Mouse (Mus musculus): Measurements from ENCODE around the gene Dse. TPM values are rescaled to one million over a fixed set of nuclear protein-coding genes. Genes with fewer than 3 reads are reported as not detected.

Gene Dse
- polyA plus RNA-seq, 1 experiment from 2014 or later, result 28.2 TPM

- Histone ChIP-seq H3K4me1 (ENCODE audit: control insufficient read depth, insufficient read depth, low read length) (no peaks in the 10 kb centered on the region), H3K4me3 (ENCODE audit: low read depth, low read length) (no peak overlapping the region), H3K27me3 (ENCODE audit: control insufficient read depth, insufficient read depth, low read length) (no peaks in the 10 kb centered on the region), H3K27ac (ENCODE audit: low read depth, low read length) (no peak overlapping the region), H3K36me3 (ENCODE audit: control insufficient read depth, insufficient read depth, low read length) (no peaks in the 10 kb centered on the region), H3K9me3 (ENCODE audit: control insufficient read depth, low read length) (no peaks in the 10 kb centered on the region), H3K9ac (ENCODE audit: low read length) (no peak overlapping the region), H3K4me2 (ENCODE audit: low read depth) (no peak overlapping the region)
- no peak for ATAC-seq (ENCODE audit: insufficient read depth, low FRiP score, low TSS enrichment)
- no peak for DNase-seq (ENCODE audit: low spot score)
- 15% methylated on average over 6 of the region's 6 CpGs for WGBS
Observed at GRCm38 (mm10) chr10:34136432-34136831, 71.1 kb downstream of the Dse start.

GRCm38 (mm10) chr10:34131356-34131755, 76.2 kb downstream of the Dse start:
- no peak for ATAC-seq (ENCODE audit: insufficient read depth, low FRiP score, low TSS enrichment)
- H3K9me3 ChIP-seq (ENCODE audit: control insufficient read depth, low read length), result no peaks in the 10 kb centered on the region
- H3K4me2 ChIP-seq (ENCODE audit: low read depth), result no peak overlapping the region
- H3K27me3 ChIP-seq (ENCODE audit: control insufficient read depth, insufficient read depth, low read length), result no peaks in the 10 kb centered on the region
- H3K4me1 ChIP-seq (ENCODE audit: control insufficient read depth, insufficient read depth, low read length), result 0 out of 2 replicates have a peak, but pooled peaks cover 3% of the 10 kb centered on the region
- no peak for DNase-seq (ENCODE audit: low spot score)
- H3K27ac ChIP-seq (ENCODE audit: low read depth, low read length), result no peak overlapping the region
- H3K36me3 ChIP-seq (ENCODE audit: control insufficient read depth, insufficient read depth, low read length), result no peaks in the 10 kb centered on the region
- no peak overlapping the region for H3K4me3 ChIP-seq (ENCODE audit: low read depth, low read length)
- 75% methylated on average over 2 of the region's 2 CpGs for WGBS
- H3K9ac ChIP-seq (ENCODE audit: low read length), result no peak overlapping the region

GRCm38 (mm10) chr10:34128391-34128790, 79.1 kb downstream of the Dse start:
- WGBS, result 92% methylated on average over 6 of the region's 6 CpGs

GRCm38 (mm10) chr10:34127392-34128378, 79.8 kb downstream of the Dse start, which contains the start of gene Calhm6:
Calhm6 (minus strand) TSS chr10:34127984.
- 0 out of 2 replicates have a peak, but pooled peaks cover 3% of the 10 kb centered on the region for H3K4me1 ChIP-seq (ENCODE audit: control insufficient read depth, insufficient read depth, low read length)
- H3K27ac ChIP-seq (ENCODE audit: low read depth, low read length), result no peak within 1 kb of the TSS
- no peaks in the 10 kb centered on the region for H3K27me3 ChIP-seq (ENCODE audit: control insufficient read depth, insufficient read depth, low read length)
- H3K4me3 ChIP-seq (ENCODE audit: low read depth, low read length), result peak within 1 kb of the TSS; percentile 40
- ATAC-seq (ENCODE audit: insufficient read depth, low FRiP score, low TSS enrichment), result peak; percentile 45
- no peaks in the 10 kb centered on the region for H3K9me3 ChIP-seq (ENCODE audit: control insufficient read depth, low read length)
- WGBS, result 18% methylated on average over 44 of the region's 44 CpGs
- DNase-seq (ENCODE audit: low spot score), result peak; percentile 53
- peak within 1 kb of the TSS; percentile 41 for H3K9ac ChIP-seq (ENCODE audit: low read length)
- peak within 1 kb of the TSS; percentile 73 for H3K4me2 ChIP-seq (ENCODE audit: low read depth)
- no peaks in the 10 kb centered on the region for H3K36me3 ChIP-seq (ENCODE audit: control insufficient read depth, insufficient read depth, low read length)

More at GRCm38 (mm10) chr10:34128391-34128790, 79.1 kb downstream of the Dse start:
- Histone ChIP-seq H3K4me3 (ENCODE audit: low read depth, low read length) (no peak overlapping the region), H3K4me1 (ENCODE audit: control insufficient read depth, insufficient read depth, low read length) (0 out of 2 replicates have a peak, but pooled peaks cover 3% of the 10 kb centered on the region), H3K27me3 (ENCODE audit: control insufficient read depth, insufficient read depth, low read length) (no peaks in the 10 kb centered on the region), H3K9ac (ENCODE audit: low read length) (no peak overlapping the region), H3K9me3 (ENCODE audit: control insufficient read depth, low read length) (no peaks in the 10 kb centered on the region), H3K27ac (ENCODE audit: low read depth, low read length) (no peak overlapping the region), H3K36me3 (ENCODE audit: control insufficient read depth, insufficient read depth, low read length) (no peaks in the 10 kb centered on the region), H3K4me2 (ENCODE audit: low read depth) (no peak overlapping the region)
- DNase-seq (ENCODE audit: low spot score) (no peak), ATAC-seq (ENCODE audit: insufficient read depth, low FRiP score, low TSS enrichment) (no peak)

DNA sequence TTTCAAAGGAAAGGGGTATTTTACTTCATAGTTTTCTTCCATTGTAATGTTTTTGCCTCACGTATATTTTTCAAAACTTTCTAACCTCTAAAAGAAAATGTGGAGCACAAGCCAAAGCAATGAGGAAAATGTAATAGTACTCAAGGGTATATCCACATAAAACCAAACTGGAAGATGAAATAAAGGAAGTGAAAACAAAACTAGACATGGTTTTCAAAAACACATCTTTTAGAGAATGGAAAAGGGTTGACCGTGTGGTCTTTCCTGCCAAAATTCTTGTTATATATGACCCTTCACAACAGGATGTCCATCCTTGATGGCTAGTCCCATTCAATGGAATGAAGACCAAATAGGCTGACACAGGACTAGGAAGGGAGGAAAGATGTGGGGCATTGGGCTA, 89.1 kb downstream of the Dse start:
- DNase-seq (ENCODE audit: low spot score), result no peak
- Histone ChIP-seq H3K27me3 (ENCODE audit: control insufficient read depth, insufficient read depth, low read length) (no peaks in the 10 kb centered on the region), H3K4me2 (ENCODE audit: low read depth) (no peak overlapping the region), H3K27ac (ENCODE audit: low read depth, low read length) (no peak overlapping the region), H3K4me3 (ENCODE audit: low read depth, low read length) (no peak overlapping the region), H3K36me3 (ENCODE audit: control insufficient read depth, insufficient read depth, low read length) (no peaks in the 10 kb centered on the region), H3K9ac (ENCODE audit: low read length) (no peak overlapping the region), H3K9me3 (ENCODE audit: control insufficient read depth, low read length) (no peaks in the 10 kb centered on the region), H3K4me1 (ENCODE audit: control insufficient read depth, insufficient read depth, low read length) (no peaks in the 10 kb centered on the region)
- WGBS, result 90% methylated on average over 2 of the region's 2 CpGs
- no peak for ATAC-seq (ENCODE audit: insufficient read depth, low FRiP score, low TSS enrichment)

GRCm38 (mm10) chr10:34117770-34118169, 89.7 kb downstream of the Dse start:
- no peak overlapping the region for H3K9ac ChIP-seq (ENCODE audit: low read length)
- no peaks in the 10 kb centered on the region for H3K36me3 ChIP-seq (ENCODE audit: control insufficient read depth, insufficient read depth, low read length)
- H3K27ac ChIP-seq (ENCODE audit: low read depth, low read length), result no peak overlapping the region
- no peak overlapping the region for H3K4me3 ChIP-seq (ENCODE audit: low read depth, low read length)
- ATAC-seq (ENCODE audit: insufficient read depth, low FRiP score, low TSS enrichment), result no peak
- no peaks in the 10 kb centered on the region for H3K9me3 ChIP-seq (ENCODE audit: control insufficient read depth, low read length)
- H3K4me1 ChIP-seq (ENCODE audit: control insufficient read depth, insufficient read depth, low read length), result no peaks in the 10 kb centered on the region
- no peaks in the 10 kb centered on the region for H3K27me3 ChIP-seq (ENCODE audit: control insufficient read depth, insufficient read depth, low read length)
- DNase-seq (ENCODE audit: low spot score), result no peak
- H3K4me2 ChIP-seq (ENCODE audit: low read depth), result no peak overlapping the region

DNA sequence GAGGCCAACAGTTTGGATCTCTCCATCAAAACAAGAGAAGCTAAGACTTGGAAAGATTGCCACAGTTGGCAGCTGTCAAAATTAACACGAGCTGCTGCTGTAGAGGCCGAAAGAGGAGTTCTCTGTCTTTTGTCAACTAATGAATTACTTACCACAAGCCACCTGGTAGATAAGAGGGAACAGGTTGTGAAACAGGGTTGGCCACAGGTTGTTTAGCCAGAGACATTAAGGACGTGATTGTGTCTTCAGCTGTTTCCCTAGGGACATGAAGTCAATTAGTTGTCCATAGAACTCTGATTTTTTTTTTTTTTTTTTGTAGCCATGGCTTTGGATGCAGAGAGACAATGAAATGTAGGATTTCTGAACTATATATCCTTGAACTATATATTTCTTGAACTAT, 90.4 kb downstream of the Dse start:
- H3K4me3 ChIP-seq (ENCODE audit: low read depth, low read length), result no peak overlapping the region
- no peaks in the 10 kb centered on the region for H3K9me3 ChIP-seq (ENCODE audit: control insufficient read depth, low read length)
- H3K27ac ChIP-seq (ENCODE audit: low read depth, low read length), result no peak overlapping the region
- no peaks in the 10 kb centered on the region for H3K36me3 ChIP-seq (ENCODE audit: control insufficient read depth, insufficient read depth, low read length)
- no peak overlapping the region for H3K9ac ChIP-seq (ENCODE audit: low read length)
- no peaks in the 10 kb centered on the region for H3K27me3 ChIP-seq (ENCODE audit: control insufficient read depth, insufficient read depth, low read length)
- 55% methylated on average over 3 of the region's 3 CpGs for WGBS
- H3K4me1 ChIP-seq (ENCODE audit: control insufficient read depth, insufficient read depth, low read length), result no peaks in the 10 kb centered on the region
- H3K4me2 ChIP-seq (ENCODE audit: low read depth), result no peak overlapping the region
- no peak for DNase-seq (ENCODE audit: low spot score)
- no peak for ATAC-seq (ENCODE audit: insufficient read depth, low FRiP score, low TSS enrichment)

- no peak overlapping the region for H3K27ac ChIP-seq (ENCODE audit: low read depth, low read length)
- H3K9ac ChIP-seq (ENCODE audit: low read length), result no peak overlapping the region
- H3K4me1 ChIP-seq (ENCODE audit: control insufficient read depth, insufficient read depth, low read length), result no peaks in the 10 kb centered on the region
- DNase-seq (ENCODE audit: low spot score), result no peak
- H3K27me3 ChIP-seq (ENCODE audit: control insufficient read depth, insufficient read depth, low read length), result no peaks in the 10 kb centered on the region
- no peak for ATAC-seq (ENCODE audit: insufficient read depth, low FRiP score, low TSS enrichment)
- H3K4me2 ChIP-seq (ENCODE audit: low read depth), result no peak overlapping the region
- H3K4me3 ChIP-seq (ENCODE audit: low read depth, low read length), result no peak overlapping the region
- H3K36me3 ChIP-seq (ENCODE audit: control insufficient read depth, insufficient read depth, low read length), result no peaks in the 10 kb centered on the region
- WGBS, result 63% methylated on average over 4 of the region's 4 CpGs
- no peaks in the 10 kb centered on the region for H3K9me3 ChIP-seq (ENCODE audit: control insufficient read depth, low read length)
Observed at GRCm38 (mm10) chr10:34111964-34112738, 95.4 kb downstream of the Dse start.

Data from neural tube, embryonic 11.5 days (tissue).